Mouse (Mus musculus): Measurements from ENCODE around the gene Stub1. TPM values are rescaled to one million over a fixed set of nuclear protein-coding genes. Genes with fewer than 3 reads are reported as not detected.
A peak's percentile ranks its signal among the peaks of the same experiment; 100 is the strongest.

The Stub1 gene
- polyA plus RNA-seq, 1 experiment, result 140 TPM

DNA sequence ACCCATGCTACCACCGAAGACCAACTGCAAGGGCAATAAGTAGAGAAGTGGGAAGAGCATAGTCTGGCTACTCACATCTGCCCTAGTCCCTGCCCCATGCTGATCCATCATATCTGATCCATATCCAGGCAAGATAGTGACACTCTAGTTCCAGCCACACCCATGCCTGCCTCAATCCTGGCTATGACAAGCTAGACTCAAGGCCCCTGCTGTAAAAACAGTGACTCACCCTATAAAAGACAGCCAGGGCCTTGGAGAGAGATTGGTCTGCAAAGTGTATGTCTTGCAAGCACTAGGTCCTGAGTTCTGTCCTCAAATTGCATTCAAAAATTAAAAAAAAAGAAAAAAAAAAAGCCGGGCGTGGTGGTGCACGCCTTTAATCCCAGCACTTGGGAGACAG lies 26.7 kb downstream of the Stub1 start:
- Histone ChIP-seq H3K4me1 (ENCODE audit: control insufficient read depth, insufficient read depth, low read length) (no peaks in the 10 kb centered on the region), H3K4me3 (replicated peaks; ENCODE audit: control insufficient read depth, low read depth, low read length) (no peak overlapping the region), H3K27ac (ENCODE audit: control insufficient read depth, insufficient read depth, low read depth, low read length, poor library complexity) (no peak overlapping the region)
- 64% methylated on average over 4 of the region's 4 CpGs for whole genome bisulfite sequencing
- TF ChIP-seq CTCF (IDR thresholded peaks at IDR 0.05; ENCODE audit: control insufficient read depth, insufficient read depth, low read length), result no peak
- no peak for TF ChIP-seq POLR2A (IDR thresholded peaks at IDR 0.05; ENCODE audit: borderline replicate concordance, control insufficient read depth, low read depth, low read length)

DNA sequence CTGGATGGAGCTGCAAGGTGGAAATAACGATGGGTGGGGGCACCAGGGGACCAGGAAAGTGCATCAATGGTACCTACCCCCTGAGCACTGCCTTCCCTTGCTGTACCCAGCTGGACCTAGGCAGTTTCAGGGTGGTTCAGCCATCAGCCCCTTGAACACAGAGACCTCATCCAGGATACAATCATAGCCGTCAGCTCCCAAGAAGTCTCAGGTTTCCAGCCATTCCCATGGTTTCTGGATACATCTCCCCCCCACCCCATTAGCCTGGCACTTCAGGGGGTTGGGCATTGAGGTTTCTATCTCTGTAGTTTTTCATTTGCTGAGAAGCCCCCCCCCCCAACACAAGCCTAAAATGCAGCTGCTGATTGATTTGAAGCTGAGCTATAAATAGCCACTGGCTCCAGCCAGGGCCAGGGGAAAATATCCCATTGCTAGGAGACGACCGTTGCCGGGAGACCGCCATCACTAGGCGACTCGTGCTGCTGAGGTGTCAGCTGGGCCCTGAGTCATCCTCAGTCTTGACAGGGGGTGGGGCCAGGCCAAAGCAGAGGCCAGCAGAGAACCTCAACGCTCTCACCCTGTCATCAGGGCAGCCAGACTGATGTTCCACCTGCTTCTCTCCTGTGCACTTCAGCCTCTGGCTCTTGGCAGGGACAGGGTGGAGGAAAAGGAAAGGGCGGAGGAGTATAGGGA lies 30.2 kb downstream of the Stub1 start:
- WGBS, result 16% methylated on average over 10 of the region's 10 CpGs
- no peaks in the 10 kb centered on the region for H3K4me1 ChIP-seq (ENCODE audit: control insufficient read depth, insufficient read depth, low read length)
- H3K4me3 ChIP-seq (replicated peaks; ENCODE audit: control insufficient read depth, low read depth, low read length), result no peak overlapping the region
- no peak for TF ChIP-seq POLR2A (IDR thresholded peaks at IDR 0.05; ENCODE audit: borderline replicate concordance, control insufficient read depth, low read depth, low read length)
- TF ChIP-seq CTCF (IDR thresholded peaks at IDR 0.05; ENCODE audit: control insufficient read depth, insufficient read depth, low read length), result no peak
- no peak overlapping the region for H3K27ac ChIP-seq (ENCODE audit: control insufficient read depth, insufficient read depth, low read depth, low read length, poor library complexity)

- H3K4me1 ChIP-seq (ENCODE audit: control insufficient read depth, insufficient read depth, low read length), result peaks cover 1% of the 10 kb centered on the region
These were observed 32.2 kb downstream of the Stub1 start for GRCm38 (mm10) chr17:25801029-25801428.

GRCm38 (mm10) chr17:25796951-25797369 lies 36.2 kb downstream of the Stub1 start, which contains the start of gene Metrn:
Metrn (minus strand) TSS chr17:25797136.
- TF ChIP-seq POLR2A (IDR thresholded peaks at IDR 0.05; ENCODE audit: borderline replicate concordance, control insufficient read depth, low read depth, low read length) (peak; percentile 7; the same call in 1 of the 2 replicates), CTCF (IDR thresholded peaks at IDR 0.05; ENCODE audit: control insufficient read depth, insufficient read depth, low read length) (no peak)
- Histone ChIP-seq H3K27ac (ENCODE audit: control insufficient read depth, insufficient read depth, low read depth, low read length, poor library complexity) (peak within 1 kb of the TSS; percentile 22; the same call in 1 of the 2 replicates), H3K4me1 (ENCODE audit: control insufficient read depth, insufficient read depth, low read length) (peaks cover 5% of the 10 kb centered on the region), H3K4me3 (replicated peaks; ENCODE audit: control insufficient read depth, low read depth, low read length) (peak within 1 kb of the TSS; percentile 67)
- whole genome bisulfite sequencing, result under 1% methylated on average over 35 of the region's 35 CpGs

More at GRCm38 (mm10) chr17:25801029-25801428, 32.2 kb downstream of the Stub1 start:
- no peak for TF ChIP-seq POLR2A (IDR thresholded peaks at IDR 0.05; ENCODE audit: borderline replicate concordance, control insufficient read depth, low read depth, low read length)
- TF ChIP-seq CTCF (IDR thresholded peaks at IDR 0.05; ENCODE audit: control insufficient read depth, insufficient read depth, low read length), result peak; percentile 75
- WGBS, result 5% methylated on average over 6 of the region's 6 CpGs
- no peak overlapping the region for H3K27ac ChIP-seq (ENCODE audit: control insufficient read depth, insufficient read depth, low read depth, low read length, poor library complexity)
- no peak overlapping the region for H3K4me3 ChIP-seq (replicated peaks; ENCODE audit: control insufficient read depth, low read depth, low read length)

GRCm38 (mm10) chr17:25796211-25796771 lies 36.9 kb downstream of the Stub1 start:
- H3K27ac ChIP-seq (ENCODE audit: control insufficient read depth, insufficient read depth, low read depth, low read length, poor library complexity), result peak overlapping the region; percentile 22; the same call in 1 of the 2 replicates
- H3K4me3 ChIP-seq (replicated peaks; ENCODE audit: control insufficient read depth, low read depth, low read length), result peak overlapping the region; percentile 67
- no peak for TF ChIP-seq CTCF (IDR thresholded peaks at IDR 0.05; ENCODE audit: control insufficient read depth, insufficient read depth, low read length)
- no peak for TF ChIP-seq POLR2A (IDR thresholded peaks at IDR 0.05; ENCODE audit: borderline replicate concordance, control insufficient read depth, low read depth, low read length)
- under 1% methylated on average over 37 of the region's 37 CpGs for WGBS
- peaks cover 6% of the 10 kb centered on the region for H3K4me1 ChIP-seq (ENCODE audit: control insufficient read depth, insufficient read depth, low read length)

GRCm38 (mm10) chr17:25795609-25796092 lies 37.6 kb downstream of the Stub1 start, which contains the start of gene AC134908.4:
AC134908.4 (minus strand) TSS chr17:25795659.
- peaks cover 7% of the 10 kb centered on the region for H3K4me1 ChIP-seq (ENCODE audit: control insufficient read depth, insufficient read depth, low read length)
- TF ChIP-seq CTCF (IDR thresholded peaks at IDR 0.05; ENCODE audit: control insufficient read depth, insufficient read depth, low read length) (no peak), POLR2A (IDR thresholded peaks at IDR 0.05; ENCODE audit: borderline replicate concordance, control insufficient read depth, low read depth, low read length) (no peak)
- peak within 1 kb of the TSS; percentile 22; the same call in 1 of the 2 replicates for H3K27ac ChIP-seq (ENCODE audit: control insufficient read depth, insufficient read depth, low read depth, low read length, poor library complexity)
- H3K4me3 ChIP-seq (replicated peaks; ENCODE audit: control insufficient read depth, low read depth, low read length), result peak within 1 kb of the TSS; percentile 67
- 54% methylated on average over 6 of the region's 6 CpGs for WGBS

DNA sequence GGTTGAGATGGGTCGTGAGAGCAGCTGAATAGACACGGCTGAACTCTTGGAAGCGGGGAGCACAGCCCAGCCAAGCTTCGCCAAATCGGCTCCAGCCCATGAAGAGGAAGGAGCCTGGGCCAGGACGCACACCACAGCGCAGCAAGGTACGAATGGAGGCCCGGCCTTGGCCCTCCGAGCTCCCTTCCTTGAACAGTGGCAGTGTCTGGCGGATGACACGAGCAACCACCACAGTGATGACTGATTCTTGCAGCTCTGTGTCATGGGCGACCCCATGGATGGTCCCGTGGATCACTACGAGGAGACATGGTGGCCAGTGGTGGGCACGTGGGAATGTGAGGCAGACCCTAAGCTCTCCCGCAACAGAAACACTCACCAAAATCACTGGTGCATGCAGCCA lies 38.2 kb downstream of the Stub1 start:
- 89% methylated on average over 17 of the region's 17 CpGs for WGBS
- H3K4me1 ChIP-seq (ENCODE audit: control insufficient read depth, insufficient read depth, low read length), result peaks cover 7% of the 10 kb centered on the region

GRCm38 (mm10) chr17:25794197-25794596 lies 39.0 kb downstream of the Stub1 start:
- Histone ChIP-seq H3K4me1 (ENCODE audit: control insufficient read depth, insufficient read depth, low read length) (peaks cover 7% of the 10 kb centered on the region), H3K4me3 (replicated peaks; ENCODE audit: control insufficient read depth, low read depth, low read length) (no peak overlapping the region), H3K27ac (ENCODE audit: control insufficient read depth, insufficient read depth, low read depth, low read length, poor library complexity) (no peak overlapping the region)
- TF ChIP-seq CTCF (IDR thresholded peaks at IDR 0.05; ENCODE audit: control insufficient read depth, insufficient read depth, low read length), result no peak
- no peak for TF ChIP-seq POLR2A (IDR thresholded peaks at IDR 0.05; ENCODE audit: borderline replicate concordance, control insufficient read depth, low read depth, low read length)
- 87% methylated on average over 13 of the region's 13 CpGs for WGBS

More for the DNA sequence above, 38.2 kb downstream of the Stub1 start:
- TF ChIP-seq POLR2A (IDR thresholded peaks at IDR 0.05; ENCODE audit: borderline replicate concordance, control insufficient read depth, low read depth, low read length) (peak; percentile 15; the same call in 1 of the 2 replicates), CTCF (IDR thresholded peaks at IDR 0.05; ENCODE audit: control insufficient read depth, insufficient read depth, low read length) (no peak)
- no peak overlapping the region for H3K27ac ChIP-seq (ENCODE audit: control insufficient read depth, insufficient read depth, low read depth, low read length, poor library complexity)
- no peak overlapping the region for H3K4me3 ChIP-seq (replicated peaks; ENCODE audit: control insufficient read depth, low read depth, low read length)

All from bone marrow, adult 2 months (tissue).